Mouse (Mus musculus) C2C12 (cell line): ENCODE data around the gene Phyhipl. TPM values are rescaled to one million over a fixed set of nuclear protein-coding genes. Genes with fewer than 3 reads are reported as not detected.

ENCODE experiments used
- H3K27me3 ChIP-seq: one replicate; pipeline ENCODE4 v1.6.1; 2011; ENCODE audit not compliant: control insufficient read depth, insufficient read depth, insufficient read length
- H3K36me3 ChIP-seq: one replicate; pipeline ENCODE4 v1.6.1; 2011; ENCODE audit not compliant: control insufficient read depth, insufficient read depth
- H3K4me3 ChIP-seq: one replicate; pipeline ENCODE4 v1.5.1; 2011; ENCODE audit warnings: mild to moderate bottlenecking, control low read depth; ENCODE audit not compliant: poor library complexity, insufficient read depth, severe bottlenecking
- H3K79me2 ChIP-seq: one replicate; pipeline ENCODE4 v1.6.1; 2011; ENCODE audit not compliant: control insufficient read depth, insufficient read depth
- H3K79me3 ChIP-seq: one replicate; pipeline ENCODE4 v1.6.1; 2011; ENCODE audit warnings: low read depth, control low read depth
- H3ac ChIP-seq: one replicate; pipeline ENCODE3; 2011; ENCODE audit warnings: low read depth; ENCODE audit not compliant: control insufficient read depth, insufficient read length
- CEBPB ChIP-seq: IDR thresholded peaks from one replicate; pipeline ENCODE4 v1.6.1; 2011; ENCODE audit warnings: low read depth, mild to moderate bottlenecking, control low read depth, moderate library complexity
- CTCF ChIP-seq: IDR thresholded peaks from one replicate; pipeline ENCODE4 v1.5.1; 2011; ENCODE audit not compliant: control insufficient read depth, insufficient read depth, insufficient read length
- FOSL1 ChIP-seq: IDR thresholded peaks from one replicate; pipeline ENCODE4 v1.8.0; 2011; ENCODE audit warnings: mild to moderate bottlenecking, low read length; ENCODE audit not compliant: poor library complexity, insufficient read depth, severe bottlenecking
- MAX ChIP-seq: IDR thresholded peaks from one replicate; pipeline ENCODE4 v1.6.1; 2011; ENCODE audit warnings: mild to moderate bottlenecking, control low read depth
- MYOD1 ChIP-seq: IDR thresholded peaks from one replicate; pipeline ENCODE4 v1.6.1; 2011; ENCODE audit warnings: low read depth; ENCODE audit not compliant: control insufficient read depth, insufficient read length
- MYOG ChIP-seq: IDR thresholded peaks from one replicate; pipeline ENCODE4 v1.6.1; 2011; ENCODE audit not compliant: control insufficient read depth, insufficient read length; ENCODE audit errors: extremely low read depth
- USF1 ChIP-seq: IDR thresholded peaks from one replicate; pipeline ENCODE4 v1.6.1; 2011; ENCODE audit warnings: low read depth, mild to moderate bottlenecking, control low read depth, moderate library complexity
- polyA plus RNA-seq: library from polyadenylated mRNA; unstranded; fragments of >200 nt; fragmentation: generic; extraction: Trizol; gene quantifications from one replicate; pipeline ENCODE4 v1.2.1, GENCODE M21; 2012; ENCODE audit warnings: missing spikeins

The Phyhipl gene
- polyA plus RNA-seq, 1 experiment, result 0.16 TPM

DNA sequence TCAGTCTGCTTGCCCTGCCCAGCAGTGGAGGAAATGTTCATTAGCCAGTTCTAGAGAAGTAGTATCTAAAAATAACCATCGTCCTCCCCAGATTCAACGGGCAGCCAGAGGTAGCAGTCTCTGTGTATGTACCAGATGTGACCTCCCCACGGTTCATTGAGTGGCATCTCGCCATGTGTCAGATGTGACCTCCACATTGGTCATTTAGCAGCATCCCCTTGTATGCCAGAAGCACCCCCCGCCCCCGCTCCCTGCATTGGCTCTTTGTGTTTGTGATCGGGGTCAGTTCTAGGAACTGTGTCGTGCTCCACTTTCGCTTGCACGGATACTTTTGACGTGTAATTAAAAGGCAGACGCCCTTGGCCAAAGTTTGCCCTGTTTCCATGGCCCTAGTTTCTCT lies 120.4 kb downstream of the Phyhipl start:
- Histone ChIP-seq H3K36me3 (no peaks in the 10 kb centered on the region), H3K27me3 (no peaks in the 10 kb centered on the region), H3K79me2 (no peaks in the 10 kb centered on the region), H3K4me3 (no peak overlapping the region), H3K79me3 (no peaks in the 10 kb centered on the region), H3ac (no peak overlapping the region)
- TF ChIP-seq MYOD1 (no peak), MAX (no peak), MYOG (no peak), CEBPB (no peak), USF1 (no peak), CTCF (no peak), FOSL1 (no peak)

DNA sequence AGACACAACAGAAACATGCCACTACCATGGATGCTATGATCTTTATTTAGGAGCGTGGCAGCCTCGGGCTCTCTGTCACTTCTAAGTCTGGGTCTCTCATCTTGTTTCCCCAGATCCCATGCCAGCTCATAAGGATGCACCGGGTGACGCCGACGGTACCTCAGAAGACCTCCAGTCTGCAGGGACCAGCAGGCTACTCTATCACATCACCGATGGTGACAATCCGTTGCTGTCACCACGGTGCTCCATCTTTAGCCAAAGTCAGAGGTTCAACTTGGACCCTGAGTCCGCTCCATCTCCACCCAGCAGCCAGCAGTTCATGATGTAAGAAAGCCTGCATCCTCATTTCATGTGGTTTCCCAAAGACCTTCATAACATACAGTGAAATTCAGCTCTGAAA lies 121.2 kb downstream of the Phyhipl start:
- H3K4me3 ChIP-seq, result no peak overlapping the region
- TF ChIP-seq USF1, result no peak
- TF ChIP-seq FOSL1, result no peak
- TF ChIP-seq MYOG, result no peak
- no peak for TF ChIP-seq CTCF
- TF ChIP-seq MAX, result no peak
- TF ChIP-seq MYOD1, result no peak
- no peak for TF ChIP-seq CEBPB

DNA sequence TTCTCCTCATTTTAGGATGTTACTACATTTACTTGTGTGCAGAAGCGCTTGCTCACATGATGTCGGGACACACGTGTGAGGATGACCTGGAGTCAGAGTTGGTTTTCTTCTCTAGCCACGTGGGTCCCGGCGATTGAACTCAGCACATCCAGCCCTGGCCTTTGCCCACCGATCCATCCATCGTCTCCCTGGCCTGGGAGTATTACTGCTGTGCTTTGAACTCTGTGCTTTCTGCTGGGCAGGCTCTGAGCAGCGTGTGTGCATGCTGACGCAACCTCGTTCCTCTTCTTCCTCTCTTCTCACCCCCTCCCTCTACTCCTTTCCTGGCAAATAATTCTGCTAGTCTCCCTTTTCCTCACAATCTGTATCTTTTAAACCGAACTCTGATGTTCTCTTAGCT lies 121.8 kb downstream of the Phyhipl start:
- H3K36me3 ChIP-seq, result no peaks in the 10 kb centered on the region
- H3K79me2 ChIP-seq, result no peaks in the 10 kb centered on the region
- H3K79me3 ChIP-seq, result no peaks in the 10 kb centered on the region
- H3K27me3 ChIP-seq, result no peaks in the 10 kb centered on the region
- no peak overlapping the region for H3ac ChIP-seq
- no peak for TF ChIP-seq MYOD1
- no peak for TF ChIP-seq MYOG
- TF ChIP-seq CTCF, result no peak
- no peak for TF ChIP-seq FOSL1
- no peak for TF ChIP-seq USF1
- no peak for TF ChIP-seq CEBPB
- TF ChIP-seq MAX, result no peak
- H3K4me3 ChIP-seq, result no peak overlapping the region

More for the DNA sequence above, 121.2 kb downstream of the Phyhipl start:
- Histone ChIP-seq H3K27me3 (no peaks in the 10 kb centered on the region), H3K79me3 (no peaks in the 10 kb centered on the region), H3ac (no peak overlapping the region), H3K36me3 (no peaks in the 10 kb centered on the region), H3K79me2 (no peaks in the 10 kb centered on the region)

DNA sequence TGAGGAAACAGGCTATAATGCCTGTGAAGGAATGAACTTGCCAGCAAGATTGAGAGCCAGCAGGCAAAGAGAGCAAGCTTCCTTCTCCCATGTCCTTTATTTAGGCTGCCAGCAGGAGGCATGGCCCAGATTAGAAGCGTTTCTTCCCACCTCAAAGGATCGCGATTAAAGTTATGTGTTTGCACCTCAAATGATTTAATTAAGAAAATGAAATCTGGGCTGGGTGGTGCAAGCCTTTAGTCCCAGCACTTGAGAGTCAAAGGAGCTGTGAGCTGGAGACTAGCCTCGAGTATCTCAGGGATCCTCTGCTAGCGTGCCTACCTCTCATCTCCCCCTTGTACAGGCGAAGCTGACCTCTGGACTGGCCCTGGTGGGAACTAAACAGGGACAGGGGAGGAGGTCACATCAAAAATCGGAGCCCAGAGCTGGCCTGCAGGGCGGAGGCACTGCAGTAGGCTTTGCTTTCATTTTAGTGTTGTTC lies 122.4 kb downstream of the Phyhipl start:
- no peak for TF ChIP-seq USF1
- no peak for TF ChIP-seq FOSL1
- no peak for TF ChIP-seq CEBPB
- no peak for TF ChIP-seq MYOD1
- no peak for TF ChIP-seq MAX
- TF ChIP-seq MYOG, result no peak
- no peak for TF ChIP-seq CTCF
- Histone ChIP-seq H3K4me3 (no peak overlapping the region), H3K79me2 (no peaks in the 10 kb centered on the region), H3ac (no peak overlapping the region), H3K79me3 (no peaks in the 10 kb centered on the region), H3K27me3 (no peaks in the 10 kb centered on the region), H3K36me3 (no peaks in the 10 kb centered on the region)

DNA sequence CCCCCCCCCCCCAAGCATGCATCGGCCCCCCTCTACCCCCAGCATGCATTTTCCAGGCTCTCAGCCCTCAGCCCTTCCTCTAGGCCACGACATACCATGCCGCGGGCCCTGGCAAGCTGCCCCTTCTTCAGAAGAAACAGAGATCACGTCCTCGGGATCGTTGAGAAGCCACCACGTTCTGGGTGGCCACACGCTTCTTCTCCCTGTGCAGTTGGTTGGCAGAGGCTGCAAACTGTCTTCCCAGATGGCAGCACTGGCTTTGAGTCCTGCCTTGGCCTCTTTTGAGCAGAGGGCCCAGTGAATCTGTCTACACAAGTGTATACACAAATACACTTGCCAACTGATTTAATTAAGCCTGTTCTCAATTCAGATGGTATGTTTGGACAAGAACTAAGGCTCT lies 123.5 kb downstream of the Phyhipl start:
- H3ac ChIP-seq, result no peak overlapping the region
- no peaks in the 10 kb centered on the region for H3K36me3 ChIP-seq
- H3K4me3 ChIP-seq, result no peak overlapping the region
- H3K27me3 ChIP-seq, result no peaks in the 10 kb centered on the region
- TF ChIP-seq MYOG, result no peak
- no peak for TF ChIP-seq CEBPB
- no peak for TF ChIP-seq FOSL1
- no peak for TF ChIP-seq CTCF
- no peak for TF ChIP-seq MYOD1
- no peak for TF ChIP-seq MAX
- no peak for TF ChIP-seq USF1
- H3K79me3 ChIP-seq, result no peaks in the 10 kb centered on the region
- H3K79me2 ChIP-seq, result no peaks in the 10 kb centered on the region
